Mouse (Mus musculus) monocyte, adult 59 days (primary cell): ENCODE results near the gene Ccdc91. TPM values are rescaled to one million over a fixed set of nuclear protein-coding genes. Genes with fewer than 3 reads are reported as not detected.

ENCODE experiments used
- total RNA-seq, 2 experiments: library from RNA; stranded (reverse); gene quantifications; one replicate each; pipeline ENCODE4 v1.2.4; 2023

The Ccdc91 gene
- total RNA-seq = 10 to 100 TPM; 11.9 to 16.5 TPM

DNA sequence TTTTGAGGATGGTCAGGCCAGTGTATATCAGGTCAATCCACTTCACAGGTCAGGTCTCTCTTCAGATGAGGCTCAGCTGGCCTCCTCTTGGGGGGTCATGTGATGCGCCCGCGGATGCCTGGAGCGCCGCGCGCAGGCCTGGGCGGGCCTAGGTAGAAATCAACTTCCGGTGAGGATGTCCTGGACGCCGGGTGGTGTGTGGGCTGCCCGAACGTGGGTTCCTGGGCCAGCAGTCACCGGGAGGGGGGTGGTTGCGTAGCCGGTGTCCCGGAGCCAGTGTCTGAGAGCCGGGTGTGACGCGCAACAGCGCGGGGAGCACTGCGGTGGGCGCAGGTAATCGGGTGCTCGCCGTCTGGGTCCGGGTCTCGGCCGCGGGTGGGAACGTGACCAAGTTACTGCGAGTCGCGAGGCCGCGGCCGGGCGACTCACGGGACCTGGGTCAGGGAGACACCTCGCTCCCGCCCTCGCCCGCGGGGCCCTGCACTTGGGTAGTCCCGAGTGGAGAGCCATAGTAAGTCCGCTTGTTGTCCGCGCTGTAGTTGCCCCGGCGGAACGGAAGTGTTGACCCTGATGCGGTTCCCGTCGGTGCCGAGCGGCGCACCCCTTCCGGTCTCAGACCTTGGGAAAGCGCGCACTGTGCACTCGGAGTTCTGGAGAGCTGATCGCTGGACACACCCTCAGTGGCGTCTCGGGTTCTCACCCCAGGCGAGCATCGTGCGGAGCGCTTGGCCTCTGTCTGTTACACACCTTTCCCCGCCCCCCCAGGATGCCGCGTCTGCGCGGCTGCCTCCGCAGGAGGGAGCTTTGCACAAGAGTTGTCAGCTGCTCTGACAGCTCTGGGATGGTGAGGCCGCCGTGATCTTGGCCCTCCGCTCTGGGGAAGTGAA, at the start of gene Ccdc91:
Gene Ccdc91 (plus strand): TSS at position 102 of the 887 bp plus-strand sequence.

Other genes starting within 250 kb of the Ccdc91 start
- not detected for gene Pthlh, start 211.6 kb upstream of the Ccdc91 start, total RNA-seq